Mouse (Mus musculus) kidney, embryonic 16.5 days (tissue): Measurements from ENCODE around the gene Zcchc18. TPM values are rescaled to one million over a fixed set of nuclear protein-coding genes. Genes with fewer than 3 reads are reported as not detected.

Experiments
- ATAC-seq: fragments of 200-750 bp; cut with Nextera tagmentation; 2 replicates; pipeline ENCODE4 v1.8.0; 2017; ENCODE audit warnings: moderate TSS enrichment; ENCODE audit not compliant: low FRiP score, low TSS enrichment
- H3K27ac ChIP-seq: fragments of 300-500 bp; sonication (generic); 2 replicates; pipeline ENCODE4 v1.5.1; 2014; ENCODE audit warnings: low read length
- H3K27me3 ChIP-seq: fragments of 300-500 bp; sonication (generic); 2 replicates; pipeline ENCODE4 v1.6.1; 2014; ENCODE audit warnings: low read length, control low read depth, mixed read lengths; ENCODE audit not compliant: insufficient read depth
- H3K36me3 ChIP-seq: fragments of 300-500 bp; sonication (generic); 2 replicates; pipeline ENCODE4 v1.6.1; 2014; ENCODE audit warnings: low read length, control low read depth, mixed read lengths; ENCODE audit not compliant: insufficient read depth
- H3K4me1 ChIP-seq: fragments of 300-500 bp; sonication (generic); 2 replicates; pipeline ENCODE4 v1.6.1; 2014; ENCODE audit warnings: low read length, control low read depth, mixed read lengths; ENCODE audit not compliant: insufficient read depth
- H3K4me2 ChIP-seq: fragments of 300-500 bp; sonication (generic); replicated peaks from 2 replicates; pipeline ENCODE4 v1.6.1; 2014; ENCODE audit warnings: low read depth, low read length
- H3K4me3 ChIP-seq: fragments of 300-500 bp; sonication (generic); 2 replicates; pipeline ENCODE4 v1.5.1; 2014; ENCODE audit warnings: mild to moderate bottlenecking, low read length
- H3K9ac ChIP-seq: fragments of 300-500 bp; sonication (generic); replicated peaks from 2 replicates; pipeline ENCODE4 v1.6.1; 2014; ENCODE audit warnings: low read length
- H3K9me3 ChIP-seq: fragments of 300-500 bp; sonication (generic); 2 replicates; pipeline ENCODE4 v1.6.1; 2016; ENCODE audit warnings: low read length, control low read depth
- WGBS: fragments of 180-500 bp; shearing (Covaris S2); extraction: QIAGEN DNeasy Blood & Tissue Kit; methylation state at CpG from one replicate; pipeline ENCODE4 v1.1.7; 2014; 5-methylcytosine and 5-hydroxymethylcytosine counted together
- polyA plus RNA-seq: library from polyadenylated mRNA; unstranded; fragments of >200 nt; fragmentation: Nextera tagmentation; extraction: Ambion mirVana; gene quantifications from 2 replicates; pipeline ENCODE4 v1.2.1, GENCODE M21; 2015

Gene Zcchc18
- polyA plus RNA-seq, 1 experiment from 2014 or later = 26.1 TPM

DNA sequence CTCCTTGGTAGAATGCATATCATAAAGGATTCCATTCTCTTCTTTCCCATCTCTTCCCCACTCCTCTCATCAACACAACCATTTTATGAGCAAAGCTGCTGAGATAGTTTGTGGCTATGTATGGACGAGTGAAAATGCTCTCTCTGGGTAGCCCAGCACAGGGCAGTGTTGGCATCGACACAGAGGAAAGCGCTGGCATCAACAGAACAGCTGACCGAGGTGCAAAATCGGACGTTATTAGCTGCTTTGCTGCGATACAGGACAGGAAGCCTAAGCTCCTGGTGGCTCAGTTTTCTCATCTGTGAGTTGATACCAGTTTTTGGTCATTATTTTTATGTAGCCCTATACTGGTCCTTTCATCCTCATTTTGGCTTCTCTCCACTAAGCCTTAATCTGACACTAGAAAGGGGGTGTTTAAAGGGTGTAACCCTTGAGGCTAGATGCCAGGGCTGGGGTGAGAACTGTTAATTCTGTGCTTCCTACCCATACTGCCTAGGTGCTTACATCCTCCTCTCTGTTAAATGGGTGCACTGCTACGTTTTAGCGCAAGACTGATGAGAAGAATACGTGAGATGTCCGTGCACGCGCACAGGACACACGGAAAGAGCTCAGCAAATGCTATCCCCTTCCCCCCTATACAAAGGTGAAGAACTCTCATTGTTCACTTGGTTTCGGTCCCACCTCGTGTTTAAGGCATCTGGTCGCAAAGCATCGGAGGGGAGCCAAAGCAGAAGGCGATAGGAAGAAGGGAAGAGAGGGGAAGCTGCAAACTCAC is 577 bp upstream of the Zcchc18 start:
- 0 out of 2 replicates have a peak overlapping the region, but pooled peaks have one; percentile 36 for H3K9ac ChIP-seq

DNA sequence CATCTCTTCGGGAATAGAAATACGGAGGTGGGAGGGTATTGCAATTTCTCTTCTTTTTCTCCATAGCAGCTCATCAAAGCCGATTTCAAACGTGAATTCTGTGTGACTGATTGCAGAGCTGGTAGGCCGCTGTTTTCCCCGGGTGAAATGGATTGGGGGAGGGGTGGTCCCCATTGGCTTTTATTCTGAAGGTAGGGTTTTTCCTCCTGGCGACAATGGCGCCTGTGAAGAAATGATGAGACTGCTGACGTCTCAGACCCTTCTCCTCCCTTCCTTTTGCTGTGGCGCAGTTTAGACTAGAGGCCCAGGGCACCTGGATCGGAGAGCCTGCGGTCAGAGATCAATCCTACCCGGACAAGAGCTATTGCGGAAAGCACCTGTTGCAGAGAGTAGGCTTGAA is 686 bp downstream of the Zcchc18 start:
- H3K4me3 ChIP-seq = peak overlapping the region; percentile 50
- ATAC-seq = no peak
- no peaks in the 10 kb centered on the region for H3K9me3 ChIP-seq
- 34% methylated on average over 14 of the region's 14 CpGs for WGBS
- peaks cover 35% of the 10 kb centered on the region; the same call in 1 of the 2 replicates for H3K27me3 ChIP-seq
- no peaks in the 10 kb centered on the region for H3K36me3 ChIP-seq
- H3K4me2 ChIP-seq = peak overlapping the region; percentile 55
- no peaks in the 10 kb centered on the region for H3K4me1 ChIP-seq
- no peak overlapping the region for H3K27ac ChIP-seq
- H3K9ac ChIP-seq = peak overlapping the region; percentile 58

More for the DNA sequence above, 577 bp upstream of the Zcchc18 start:
- 28% methylated on average over 19 of the region's 19 CpGs for WGBS
- no peaks in the 10 kb centered on the region for H3K4me1 ChIP-seq
- peak overlapping the region; percentile 55 for H3K4me2 ChIP-seq
- H3K4me3 ChIP-seq = peak overlapping the region; percentile 50
- peak; percentile 16; the same call in 1 of the 2 replicates for ATAC-seq
- peaks cover 35% of the 10 kb centered on the region; the same call in 1 of the 2 replicates for H3K27me3 ChIP-seq
- H3K27ac ChIP-seq = no peak overlapping the region
- no peaks in the 10 kb centered on the region for H3K36me3 ChIP-seq
- H3K9me3 ChIP-seq = no peaks in the 10 kb centered on the region

DNA sequence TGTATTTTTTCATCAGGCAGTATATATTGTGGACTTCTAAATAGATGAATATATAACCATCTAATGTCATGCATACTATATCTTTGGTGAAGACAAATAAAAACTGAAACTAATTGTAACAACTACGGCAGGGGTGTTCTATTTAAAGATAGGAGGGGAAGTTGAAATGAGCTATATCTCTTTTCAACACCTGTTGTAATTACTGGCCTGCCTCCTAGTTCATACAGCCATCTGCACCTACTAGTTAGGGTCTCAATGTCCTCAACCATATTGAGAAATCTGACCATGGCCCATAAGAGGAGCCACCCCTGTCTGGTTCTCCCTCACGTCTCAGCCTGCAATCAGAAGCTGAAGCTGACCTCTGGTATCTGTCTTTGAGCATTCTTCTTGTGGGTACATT is 3.3 kb downstream of the Zcchc18 start:
- 79% methylated on average over 2 of the region's 2 CpGs for WGBS
- Histone ChIP-seq H3K4me3 (no peak overlapping the region), H3K9me3 (no peaks in the 10 kb centered on the region), H3K9ac (no peak overlapping the region), H3K36me3 (no peaks in the 10 kb centered on the region), H3K4me2 (no peak overlapping the region), H3K27me3 (peaks cover 24% of the 10 kb centered on the region; the same call in 1 of the 2 replicates), H3K4me1 (no peaks in the 10 kb centered on the region), H3K27ac (no peak overlapping the region)
- ATAC-seq = no peak

DNA sequence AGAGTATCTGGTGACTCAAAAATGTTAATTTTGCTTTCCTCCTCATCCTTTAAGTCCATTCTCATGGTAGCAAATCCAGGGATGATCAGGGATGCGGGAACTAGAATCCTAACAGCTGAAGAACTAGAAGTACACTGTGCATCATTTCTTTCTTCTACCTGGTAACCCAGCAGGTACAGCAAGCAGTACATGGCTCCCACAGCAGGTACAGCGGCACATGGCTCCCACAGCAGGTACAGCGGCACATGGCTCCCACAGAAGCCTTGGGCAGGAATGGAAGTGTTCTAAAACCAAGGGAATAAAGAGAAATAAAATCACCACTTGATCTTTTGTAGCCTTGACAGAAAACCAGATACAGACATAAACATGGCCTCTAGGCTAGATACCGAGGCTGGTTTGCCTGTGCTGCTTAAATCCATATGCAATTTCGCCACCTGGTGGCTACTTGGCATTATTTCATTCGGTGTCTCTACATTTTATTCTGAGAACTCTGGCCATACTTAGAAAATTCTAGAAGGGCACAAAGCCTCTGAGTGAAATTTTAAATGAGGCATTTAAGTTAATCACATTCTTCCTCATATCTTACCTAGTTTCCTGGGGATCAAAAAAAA is 22.2 kb downstream of the Zcchc18 start:
- Histone ChIP-seq H3K4me1 (no peaks in the 10 kb centered on the region), H3K9ac (no peak overlapping the region), H3K4me2 (no peak overlapping the region), H3K9me3 (no peaks in the 10 kb centered on the region), H3K36me3 (no peaks in the 10 kb centered on the region), H3K27me3 (no peaks in the 10 kb centered on the region; the same call in 1 of the 2 replicates), H3K4me3 (no peak overlapping the region), H3K27ac (no peak overlapping the region)
- no peak for ATAC-seq
- WGBS = 55% methylated on average over 6 of the region's 6 CpGs

- no peak overlapping the region for H3K4me3 ChIP-seq
- no peaks in the 10 kb centered on the region for H3K27me3 ChIP-seq
- H3K4me2 ChIP-seq = no peak overlapping the region
- H3K36me3 ChIP-seq = no peaks in the 10 kb centered on the region
- no peaks in the 10 kb centered on the region for H3K9me3 ChIP-seq
- 70% methylated on average over 1 of the region's 1 CpGs for WGBS
- no peaks in the 10 kb centered on the region for H3K4me1 ChIP-seq
- ATAC-seq = no peak
- H3K27ac ChIP-seq = no peak overlapping the region
- no peak overlapping the region for H3K9ac ChIP-seq
Measured at GRCm38 (mm10) chrX:137017668-137018067, 24.7 kb downstream of the Zcchc18 start.

DNA sequence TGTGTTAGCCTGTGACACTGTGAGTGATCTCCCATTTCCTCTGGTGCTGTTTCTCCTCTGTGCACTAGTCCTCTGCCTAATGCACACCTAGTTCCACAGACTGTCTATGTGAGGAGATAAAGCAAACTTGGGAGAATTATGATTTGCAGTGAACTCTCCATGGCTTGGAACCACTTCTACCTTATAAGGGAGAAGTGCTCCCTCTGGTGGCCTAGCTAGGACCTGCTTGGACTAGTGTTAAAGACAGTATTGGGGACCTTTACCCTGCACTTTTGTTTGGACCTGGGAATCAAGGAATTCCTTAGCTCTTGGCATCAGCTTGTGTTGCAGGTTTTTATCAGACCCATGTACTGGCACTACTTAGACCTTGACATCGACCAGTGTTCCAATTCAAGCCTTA is 26.4 kb downstream of the Zcchc18 start:
- Histone ChIP-seq H3K4me2 (no peak overlapping the region), H3K9ac (no peak overlapping the region)
- WGBS = 15% methylated on average over 1 of the region's 1 CpGs

DNA sequence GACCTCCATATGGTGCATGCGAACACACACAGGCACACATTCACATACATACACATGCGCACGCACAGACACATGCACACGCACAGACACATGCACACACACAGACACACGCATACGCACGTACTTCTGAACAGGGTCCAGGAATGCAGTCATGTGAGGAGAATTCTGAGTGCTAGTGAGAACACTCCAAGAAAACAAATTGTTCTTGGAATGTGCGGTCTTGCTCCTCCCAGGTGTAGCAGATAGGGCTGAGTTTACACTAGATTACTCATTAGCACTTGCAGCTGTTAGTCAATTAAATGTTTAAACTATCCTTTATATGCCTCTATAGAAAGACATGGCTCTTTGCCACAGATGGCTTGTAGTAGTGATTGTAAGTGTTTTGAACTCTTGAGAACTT is 38.0 kb downstream of the Zcchc18 start:
- 92% methylated on average over 8 of the region's 8 CpGs for WGBS
- Histone ChIP-seq H3K27ac (no peak overlapping the region), H3K27me3 (peaks cover 3% of the 10 kb centered on the region; the same call in 1 of the 2 replicates), H3K9ac (no peak overlapping the region), H3K4me2 (no peak overlapping the region), H3K4me3 (no peak overlapping the region), H3K36me3 (no peaks in the 10 kb centered on the region), H3K4me1 (no peaks in the 10 kb centered on the region), H3K9me3 (no peaks in the 10 kb centered on the region)
- ATAC-seq = peak; percentile 31; the same call in 1 of the 2 replicates

More for the DNA sequence above, 26.4 kb downstream of the Zcchc18 start:
- no peak overlapping the region for H3K27ac ChIP-seq
- no peaks in the 10 kb centered on the region for H3K9me3 ChIP-seq
- no peak for ATAC-seq
- no peak overlapping the region for H3K4me3 ChIP-seq
- no peaks in the 10 kb centered on the region for H3K4me1 ChIP-seq
- no peaks in the 10 kb centered on the region for H3K36me3 ChIP-seq
- H3K27me3 ChIP-seq = no peaks in the 10 kb centered on the region

DNA sequence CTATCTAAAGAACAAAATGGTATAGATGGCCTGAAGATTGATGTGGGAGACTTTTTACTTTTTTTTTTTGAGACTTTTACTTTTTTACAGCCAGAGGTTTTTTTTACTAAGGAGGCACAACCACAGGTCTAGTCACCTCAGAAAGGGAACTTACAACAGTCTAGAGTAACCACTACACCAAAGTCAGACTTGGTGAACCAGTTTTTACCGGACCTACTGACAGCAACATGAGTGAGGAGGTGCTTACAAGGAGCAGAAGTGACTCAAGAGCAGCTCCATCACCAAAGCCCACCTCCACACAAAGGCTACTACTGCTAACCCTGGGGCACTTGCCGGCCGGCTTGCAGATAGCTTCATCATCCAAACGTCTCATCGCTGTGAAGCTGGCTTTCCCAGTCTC is 38.8 kb downstream of the Zcchc18 start:
- Histone ChIP-seq H3K27me3 (peaks cover 3% of the 10 kb centered on the region; the same call in 1 of the 2 replicates), H3K9me3 (no peaks in the 10 kb centered on the region), H3K4me2 (no peak overlapping the region), H3K27ac (no peak overlapping the region), H3K4me3 (no peak overlapping the region), H3K4me1 (peaks cover 1% of the 10 kb centered on the region; the same call in 1 of the 2 replicates), H3K36me3 (no peaks in the 10 kb centered on the region), H3K9ac (no peak overlapping the region)
- 92% methylated on average over 5 of the region's 5 CpGs for WGBS
- no peak for ATAC-seq

GRCm38 (mm10) chrX:137034322-137034721 is 41.4 kb downstream of the Zcchc18 start:
- no peaks in the 10 kb centered on the region for H3K9me3 ChIP-seq
- H3K4me1 ChIP-seq = peaks cover 5% of the 10 kb centered on the region; the same call in 1 of the 2 replicates
- no peak overlapping the region for H3K9ac ChIP-seq
- H3K36me3 ChIP-seq = no peaks in the 10 kb centered on the region
- no peak overlapping the region for H3K4me3 ChIP-seq
- H3K27ac ChIP-seq = no peak overlapping the region
- H3K27me3 ChIP-seq = peaks cover 3% of the 10 kb centered on the region; the same call in 1 of the 2 replicates
- no peak for ATAC-seq
- 70% methylated on average over 4 of the region's 4 CpGs for WGBS
- no peak overlapping the region for H3K4me2 ChIP-seq
